Mouse (Mus musculus) CD4-positive, CD25-positive, alpha-beta regulatory T cell, adult 9 weeks (primary cell): ENCODE measurements around the gene Dclk3. TPM values are rescaled to one million over a fixed set of nuclear protein-coding genes. Genes with fewer than 3 reads are reported as not detected.

ENCODE experiments used
- polyA plus RNA-seq: library from polyadenylated mRNA; unstranded; fragments of 100-300 nt; shearing (Covaris generic); gene quantifications from one replicate; pipeline ENCODE4 v1.2.1, GENCODE M21; 2017

Gene Dclk3
- polyA plus RNA-seq = not detected

DNA sequence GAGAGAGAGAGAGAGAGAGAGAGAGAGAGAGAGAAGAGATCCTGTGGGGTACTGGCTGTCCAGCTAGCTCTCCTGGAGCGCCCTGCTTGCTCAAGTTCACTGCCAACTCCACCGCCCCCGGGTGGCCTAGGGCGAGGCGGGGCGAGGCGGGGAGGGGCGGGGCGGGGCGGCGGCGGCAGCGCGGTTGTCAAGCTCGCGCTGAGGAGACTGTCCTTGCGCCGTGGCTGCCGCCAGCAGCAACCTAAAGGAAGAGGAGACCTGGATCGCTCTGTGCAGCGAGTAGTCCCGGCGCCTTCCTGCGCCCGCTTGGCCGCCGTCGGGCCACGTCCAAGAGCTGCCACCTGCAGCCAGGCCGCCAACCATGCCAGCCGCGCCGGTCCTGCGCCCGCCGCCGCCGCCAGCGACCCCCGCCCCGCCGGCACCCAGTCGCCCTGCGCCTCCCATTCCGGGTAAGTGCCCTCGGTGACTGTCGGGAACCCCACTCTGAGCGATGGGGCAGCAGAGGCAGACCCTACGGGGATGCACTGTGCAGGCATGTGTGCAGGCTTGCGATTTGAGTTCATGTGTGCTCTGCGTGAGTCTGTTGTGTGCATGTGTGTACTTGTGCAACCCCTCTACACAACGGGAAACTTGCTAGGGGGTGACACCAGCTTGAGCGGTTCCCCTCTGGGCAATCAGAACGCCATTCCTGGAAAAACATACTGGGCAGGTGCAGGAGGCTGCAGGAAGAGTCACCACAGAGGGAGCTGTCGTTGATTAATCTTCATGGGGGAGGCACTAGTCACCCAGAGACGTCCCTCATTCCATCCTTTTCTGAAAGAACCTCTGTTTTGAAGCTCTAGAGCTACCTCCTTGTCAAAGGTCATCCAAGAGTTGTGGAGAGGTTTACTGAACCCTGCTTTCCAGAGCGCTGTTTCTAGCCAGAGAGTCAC lies at the start of gene Dclk3:
Dclk3 (plus strand) TSS at position 178 of the 932 bp plus-strand sequence.

Other genes with a start within 250 kb of the Dclk3 start
- 54.0 TPM for gene Mlh1, start 167.3 kb upstream of the Dclk3 start, polyA plus RNA-seq
- gene Epm2aip1, start 167.2 kb upstream of the Dclk3 start, polyA plus RNA-seq = 20.9 TPM
- not detected for gene Trank1, start 127.3 kb upstream of the Dclk3 start, polyA plus RNA-seq